Mouse (Mus musculus): ENCODE results near the gene Hectd4. TPM values are rescaled to one million over a fixed set of nuclear protein-coding genes. Genes with fewer than 3 reads are reported as not detected.
"Not testable (repeated sequence)": the region's sequence is repeated elsewhere in the genome, so short reads cannot be mapped to it uniquely, and the experiment has no call there.

The Hectd4 gene
- polyA plus RNA-seq, 1 experiment from 2014 or later, result 8.4 TPM

- WGBS, result 97% methylated on average over 3 of the region's 3 CpGs
- Histone ChIP-seq H3K4me2 (no peak overlapping the region), H3K9me3 (no peaks in the 10 kb centered on the region), H3K27me3 (no peaks in the 10 kb centered on the region), H3K36me3 (peaks cover 90% of the 10 kb centered on the region), H3K27ac (no peak overlapping the region), H3K4me1 (replicated peaks) (no peaks in the 10 kb centered on the region), H3K9ac (replicated peaks) (no peak overlapping the region), H3K4me3 (replicated peaks) (no peak overlapping the region)
- no peak for ATAC-seq (ENCODE audit: insufficient number of reproducible peaks, insufficient read depth, low FRiP score, low TSS enrichment, low read depth)
Measured at GRCm38 (mm10) chr5:121290289-121290688, 70.3 kb downstream of the Hectd4 start.

- ATAC-seq (ENCODE audit: insufficient number of reproducible peaks, insufficient read depth, low FRiP score, low TSS enrichment, low read depth), result no peak
- no peak overlapping the region for H3K4me3 ChIP-seq (replicated peaks)
- H3K27me3 ChIP-seq, result no peaks in the 10 kb centered on the region
- H3K9me3 ChIP-seq, result no peaks in the 10 kb centered on the region
- H3K4me1 ChIP-seq (replicated peaks), result no peaks in the 10 kb centered on the region
- H3K27ac ChIP-seq, result no peak overlapping the region
- H3K36me3 ChIP-seq, result peaks cover 90% of the 10 kb centered on the region
- H3K9ac ChIP-seq (replicated peaks), result no peak overlapping the region
- H3K4me2 ChIP-seq, result no peak overlapping the region
- 80% methylated on average over 16 of the region's 16 CpGs for WGBS
Measured at GRCm38 (mm10) chr5:121292309-121293165, 72.5 kb downstream of the Hectd4 start.

GRCm38 (mm10) chr5:121305009-121305408 lies 85.0 kb downstream of the Hectd4 start:
- WGBS, result 88% methylated on average over 7 of the region's 7 CpGs
- no peak for ATAC-seq (ENCODE audit: insufficient number of reproducible peaks, insufficient read depth, low FRiP score, low TSS enrichment, low read depth)
- H3K36me3 ChIP-seq, result peaks cover 93% of the 10 kb centered on the region

GRCm38 (mm10) chr5:121307620-121308019 lies 87.6 kb downstream of the Hectd4 start:
- Histone ChIP-seq H3K27ac (no peak overlapping the region), H3K4me1 (replicated peaks) (no peaks in the 10 kb centered on the region), H3K4me2 (no peak overlapping the region), H3K9me3 (no peaks in the 10 kb centered on the region), H3K36me3 (peaks cover 99% of the 10 kb centered on the region), H3K4me3 (replicated peaks) (no peak overlapping the region), H3K27me3 (no peaks in the 10 kb centered on the region), H3K9ac (replicated peaks) (no peak overlapping the region)
- 83% methylated on average over 3 of the region's 3 CpGs for WGBS
- no peak for ATAC-seq (ENCODE audit: insufficient number of reproducible peaks, insufficient read depth, low FRiP score, low TSS enrichment, low read depth)

More at GRCm38 (mm10) chr5:121305009-121305408, 85.0 kb downstream of the Hectd4 start:
- no peaks in the 10 kb centered on the region for H3K9me3 ChIP-seq
- no peak overlapping the region for H3K27ac ChIP-seq
- H3K4me2 ChIP-seq, result no peak overlapping the region
- no peaks in the 10 kb centered on the region for H3K4me1 ChIP-seq (replicated peaks)
- H3K9ac ChIP-seq (replicated peaks), result no peak overlapping the region
- H3K27me3 ChIP-seq, result no peaks in the 10 kb centered on the region
- no peak overlapping the region for H3K4me3 ChIP-seq (replicated peaks)

GRCm38 (mm10) chr5:121311576-121311975 lies 91.6 kb downstream of the Hectd4 start:
- Histone ChIP-seq H3K4me1 (replicated peaks) (no peaks in the 10 kb centered on the region), H3K27ac (no peak overlapping the region), H3K27me3 (no peaks in the 10 kb centered on the region), H3K36me3 (peaks cover 98% of the 10 kb centered on the region), H3K4me2 (no peak overlapping the region), H3K4me3 (replicated peaks) (no peak overlapping the region), H3K9me3 (no peaks in the 10 kb centered on the region), H3K9ac (replicated peaks) (no peak overlapping the region)
- WGBS, result 95% methylated on average over 8 of the region's 8 CpGs
- no peak for ATAC-seq (ENCODE audit: insufficient number of reproducible peaks, insufficient read depth, low FRiP score, low TSS enrichment, low read depth)

- WGBS, result 84% methylated on average over 10 of the region's 10 CpGs
- Histone ChIP-seq H3K4me2 (no peak overlapping the region), H3K27ac (no peak overlapping the region), H3K36me3 (peaks cover 98% of the 10 kb centered on the region), H3K9ac (replicated peaks) (no peak overlapping the region), H3K4me3 (replicated peaks) (no peak overlapping the region), H3K4me1 (replicated peaks) (no peaks in the 10 kb centered on the region), H3K9me3 (no peaks in the 10 kb centered on the region), H3K27me3 (no peaks in the 10 kb centered on the region)
- no peak for ATAC-seq (ENCODE audit: insufficient number of reproducible peaks, insufficient read depth, low FRiP score, low TSS enrichment, low read depth)
Measured at GRCm38 (mm10) chr5:121313764-121314474, 93.9 kb downstream of the Hectd4 start.

- 95% methylated on average over 14 of the region's 14 CpGs for WGBS
- no peaks in the 10 kb centered on the region for H3K4me1 ChIP-seq (replicated peaks)
- no peaks in the 10 kb centered on the region for H3K27me3 ChIP-seq
- no peak for ATAC-seq (ENCODE audit: insufficient number of reproducible peaks, insufficient read depth, low FRiP score, low TSS enrichment, low read depth)
- H3K9me3 ChIP-seq, result no peaks in the 10 kb centered on the region
- peaks cover 92% of the 10 kb centered on the region for H3K36me3 ChIP-seq
- H3K27ac ChIP-seq, result no peak overlapping the region
- H3K9ac ChIP-seq (replicated peaks), result no peak overlapping the region
- H3K4me2 ChIP-seq, result no peak overlapping the region
- H3K4me3 ChIP-seq (replicated peaks), result no peak overlapping the region
Measured at GRCm38 (mm10) chr5:121326079-121326805, 106.2 kb downstream of the Hectd4 start.

GRCm38 (mm10) chr5:121329333-121330058 lies 109.5 kb downstream of the Hectd4 start:
- no peak for ATAC-seq (ENCODE audit: insufficient number of reproducible peaks, insufficient read depth, low FRiP score, low TSS enrichment, low read depth)
- 82% methylated on average over 11 of the region's 11 CpGs for WGBS
- Histone ChIP-seq H3K9ac (replicated peaks) (peak overlapping the region; percentile 51), H3K9me3 (no peaks in the 10 kb centered on the region), H3K27me3 (no peaks in the 10 kb centered on the region), H3K27ac (peak overlapping the region; percentile 42; the same call in 1 of the 2 replicates), H3K4me2 (peak overlapping the region; percentile 45), H3K4me1 (replicated peaks) (no peaks in the 10 kb centered on the region), H3K4me3 (replicated peaks) (peak overlapping the region; percentile 32), H3K36me3 (peaks cover 92% of the 10 kb centered on the region)

GRCm38 (mm10) chr5:121330154-121330816 lies 110.3 kb downstream of the Hectd4 start:
- not testable (repeated sequence) for ATAC-seq (ENCODE audit: insufficient number of reproducible peaks, insufficient read depth, low FRiP score, low TSS enrichment, low read depth); H3K9me3 ChIP-seq; H3K27me3 ChIP-seq; H3K4me1 ChIP-seq (replicated peaks); H3K9ac ChIP-seq (replicated peaks)
- 69% methylated on average over 14 of the region's 19 CpGs for WGBS
- Histone ChIP-seq H3K4me3 (replicated peaks) (peak overlapping the region; percentile 32), H3K36me3 (peaks cover 92% of the 10 kb centered on the region), H3K27ac (peak overlapping the region; percentile 67), H3K4me2 (peak overlapping the region; percentile 45)

- Histone ChIP-seq H3K36me3 (peaks cover 91% of the 10 kb centered on the region), H3K4me3 (replicated peaks) (no peak overlapping the region), H3K4me1 (replicated peaks) (no peaks in the 10 kb centered on the region), H3K9me3 (no peaks in the 10 kb centered on the region), H3K27ac (no peak overlapping the region), H3K27me3 (no peaks in the 10 kb centered on the region), H3K9ac (replicated peaks) (no peak overlapping the region), H3K4me2 (no peak overlapping the region)
- WGBS, result 95% methylated on average over 10 of the region's 10 CpGs
- ATAC-seq (ENCODE audit: insufficient number of reproducible peaks, insufficient read depth, low FRiP score, low TSS enrichment, low read depth), result no peak
Measured at GRCm38 (mm10) chr5:121331731-121332130, 111.7 kb downstream of the Hectd4 start.
